Mouse (Mus musculus) macrophage (primary cell): ENCODE data around the gene Fam89b. TPM values are rescaled to one million over a fixed set of nuclear protein-coding genes. Genes with fewer than 3 reads are reported as not detected.

ENCODE experiments used
- H3K27ac ChIP-seq: fragments of 350-480 bp; formaldehyde crosslinking; 2 replicates; pipeline ENCODE4 v1.9.0; 2021
- H3K36me3 ChIP-seq: fragments of 350-480 bp; formaldehyde crosslinking; 2 replicates; pipeline ENCODE4 v1.9.0; 2021; ENCODE audit errors: inconsistent target
- H3K4me3 ChIP-seq: fragments of 350-480 bp; formaldehyde crosslinking; 2 replicates; pipeline ENCODE4 v1.9.0; 2021; ENCODE audit errors: inconsistent target
- H3K79me2 ChIP-seq: fragments of 350-480 bp; formaldehyde crosslinking; 2 replicates; pipeline ENCODE4 v1.9.0; 2021; ENCODE audit errors: inconsistent target
- WGBS: methylation state at CpG from one replicate; pipeline ENCODE4 v1.1.7; 2026; ENCODE audit warnings: inconsistent platforms; ENCODE audit not compliant: missing documents; 5-methylcytosine and 5-hydroxymethylcytosine counted together
- polyA plus RNA-seq: library from polyadenylated mRNA; stranded (reverse); fragments of 250-400 nt; gene quantifications from 3 replicates; pipeline ENCODE4 v1.2.4, GENCODE M21; 2018; ENCODE audit warnings: inconsistent platforms

Fam89b gene
- polyA plus RNA-seq, 1 experiment from 2014 or later: 73.7 TPM

GRCm38 (mm10) chr19:5710581-5710980 lies 18.9 kb downstream of the Fam89b start:
- no peak overlapping the region for H3K4me3 ChIP-seq
- peaks cover 44% of the 10 kb centered on the region for H3K79me2 ChIP-seq
- H3K36me3 ChIP-seq: peaks cover 50% of the 10 kb centered on the region
- H3K27ac ChIP-seq: no peak overlapping the region
- WGBS: 96% methylated on average over 7 of the region's 8 CpGs

GRCm38 (mm10) chr19:5710068-5710467 lies 19.4 kb downstream of the Fam89b start:
- peaks cover 39% of the 10 kb centered on the region for H3K79me2 ChIP-seq

DNA sequence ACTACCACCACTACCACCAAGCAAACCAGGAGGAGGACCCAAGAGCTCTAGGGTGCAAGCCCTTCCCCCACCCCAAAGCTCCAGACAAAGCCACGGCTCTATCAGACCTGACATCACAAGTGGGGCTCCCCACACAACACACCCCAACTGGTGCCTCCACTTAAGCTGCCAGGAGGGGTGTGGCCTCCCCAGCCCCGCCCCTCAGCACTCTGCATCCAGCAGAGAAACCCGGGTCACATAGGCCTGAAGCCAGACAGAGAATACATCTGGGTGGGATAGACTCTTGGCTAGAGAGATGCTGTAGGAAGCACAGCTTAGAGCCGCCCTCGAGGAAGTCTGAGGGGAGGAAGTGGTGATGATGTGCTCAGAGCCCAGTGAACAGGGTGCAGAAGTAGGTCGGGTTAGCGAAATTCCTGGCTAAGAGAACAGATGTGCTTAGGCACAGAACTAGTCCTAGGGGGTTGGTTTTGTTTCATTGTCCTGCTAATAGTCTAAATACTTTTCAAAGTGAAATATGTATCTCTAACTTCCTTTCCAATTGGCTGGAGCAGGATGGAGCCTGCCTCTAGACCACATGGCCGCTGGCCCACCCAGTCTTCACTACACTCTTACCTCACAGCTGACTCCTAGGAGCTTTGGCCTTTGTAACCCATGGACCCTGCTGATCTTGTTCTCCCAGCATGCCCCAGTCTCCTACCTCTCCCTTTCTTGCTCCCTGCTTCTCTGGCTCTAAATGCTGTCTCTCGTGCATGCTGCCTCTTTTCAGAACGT lies 24.5 kb downstream of the Fam89b start:
- Histone ChIP-seq H3K4me3 (no peak overlapping the region), H3K36me3 (peaks cover 63% of the 10 kb centered on the region), H3K79me2 (peaks cover 1% of the 10 kb centered on the region; the same call in 1 of the 2 replicates), H3K27ac (no peak overlapping the region)
- 34% methylated on average over 10 of the region's 10 CpGs for WGBS

More at GRCm38 (mm10) chr19:5710068-5710467, 19.4 kb downstream of the Fam89b start:
- peaks cover 46% of the 10 kb centered on the region for H3K36me3 ChIP-seq
- H3K27ac ChIP-seq: no peak overlapping the region
- 93% methylated on average over 5 of the region's 6 CpGs for WGBS
- no peak overlapping the region for H3K4me3 ChIP-seq

DNA sequence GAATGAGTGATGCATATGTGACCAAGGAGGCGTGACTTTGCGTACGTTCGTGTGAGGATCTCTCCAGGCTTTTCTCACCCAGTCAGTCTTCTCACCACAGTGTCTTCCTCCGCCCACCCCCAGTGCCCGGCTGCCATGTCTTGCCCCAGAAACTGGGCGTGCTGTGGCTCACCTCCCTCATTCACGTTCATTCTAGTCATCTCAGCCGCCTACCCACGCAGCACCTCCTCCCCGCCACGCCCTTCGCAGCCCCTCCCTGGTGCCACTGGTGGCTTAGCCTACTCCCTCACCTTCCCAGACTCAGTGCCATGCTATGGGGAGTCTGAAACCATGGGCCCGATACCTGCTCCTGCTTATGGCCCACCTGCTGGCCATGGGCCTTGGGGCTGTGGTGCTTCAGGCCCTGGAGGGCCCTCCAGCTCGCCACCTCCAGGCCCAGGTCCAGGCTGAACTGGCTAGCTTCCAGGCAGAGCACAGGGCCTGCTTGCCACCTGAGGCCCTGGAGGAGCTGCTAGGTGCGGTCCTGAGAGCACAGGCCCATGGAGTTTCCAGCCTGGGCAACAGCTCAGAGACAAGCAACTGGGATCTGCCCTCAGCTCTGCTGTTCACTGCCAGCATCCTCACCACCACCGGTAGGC lies 25.2 kb downstream of the Fam89b start, which contains the start of gene Kcnk7:
Gene Kcnk7 (plus strand): TSS at position 205 of the 638 bp plus-strand sequence.
- peaks cover 64% of the 10 kb centered on the region for H3K36me3 ChIP-seq
- 82% methylated on average over 16 of the region's 17 CpGs for WGBS
- no peaks in the 10 kb centered on the region for H3K79me2 ChIP-seq
- no peak within 1 kb of the TSS for H3K4me3 ChIP-seq
- H3K27ac ChIP-seq: no peak within 1 kb of the TSS

- H3K27ac ChIP-seq: no peak overlapping the region
- H3K36me3 ChIP-seq: peaks cover 56% of the 10 kb centered on the region
- peaks cover 57% of the 10 kb centered on the region for H3K79me2 ChIP-seq
- 95% methylated on average over 22 of the region's 41 CpGs for WGBS
- no peak overlapping the region for H3K4me3 ChIP-seq
These were observed 33.5 kb downstream of the Fam89b start for GRCm38 (mm10) chr19:5695849-5696462.

GRCm38 (mm10) chr19:5693801-5694200 lies 35.7 kb downstream of the Fam89b start:
- H3K79me2 ChIP-seq: peaks cover 71% of the 10 kb centered on the region
- H3K27ac ChIP-seq: peak overlapping the region; percentile 96; the same call in 1 of the 2 replicates
- H3K4me3 ChIP-seq: no peak overlapping the region
- 86% methylated on average over 6 of the region's 6 CpGs for WGBS
- H3K36me3 ChIP-seq: peaks cover 35% of the 10 kb centered on the region

DNA sequence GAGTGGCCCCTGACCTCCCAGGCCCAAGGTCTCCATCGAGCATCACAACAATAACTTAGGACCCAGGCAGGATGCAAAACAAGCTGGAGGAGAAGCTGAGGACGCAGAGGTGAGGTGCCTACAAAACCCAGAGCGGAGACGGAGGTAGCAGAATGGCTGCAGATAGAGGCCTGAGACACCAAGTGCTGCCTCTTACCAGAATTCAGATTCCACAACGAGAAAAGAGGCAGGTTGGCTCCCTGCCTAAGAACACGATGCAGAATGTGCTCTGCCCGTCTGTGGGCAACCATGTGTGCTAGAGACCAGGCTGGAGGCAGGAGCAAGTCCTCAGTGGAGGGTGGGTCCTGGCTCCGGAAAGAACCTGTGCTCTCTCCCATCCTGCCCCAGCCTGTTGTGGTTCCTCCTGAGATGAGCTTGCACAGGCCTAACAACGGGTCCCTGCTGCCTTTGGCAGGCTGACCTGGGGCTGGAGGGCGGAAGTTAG lies 36.5 kb downstream of the Fam89b start:
- H3K79me2 ChIP-seq: peaks cover 70% of the 10 kb centered on the region
- peaks cover 27% of the 10 kb centered on the region for H3K36me3 ChIP-seq
- WGBS: 25% methylated on average over 10 of the region's 10 CpGs
- H3K27ac ChIP-seq: peak overlapping the region; percentile 96
- peak overlapping the region; percentile 76 for H3K4me3 ChIP-seq

DNA sequence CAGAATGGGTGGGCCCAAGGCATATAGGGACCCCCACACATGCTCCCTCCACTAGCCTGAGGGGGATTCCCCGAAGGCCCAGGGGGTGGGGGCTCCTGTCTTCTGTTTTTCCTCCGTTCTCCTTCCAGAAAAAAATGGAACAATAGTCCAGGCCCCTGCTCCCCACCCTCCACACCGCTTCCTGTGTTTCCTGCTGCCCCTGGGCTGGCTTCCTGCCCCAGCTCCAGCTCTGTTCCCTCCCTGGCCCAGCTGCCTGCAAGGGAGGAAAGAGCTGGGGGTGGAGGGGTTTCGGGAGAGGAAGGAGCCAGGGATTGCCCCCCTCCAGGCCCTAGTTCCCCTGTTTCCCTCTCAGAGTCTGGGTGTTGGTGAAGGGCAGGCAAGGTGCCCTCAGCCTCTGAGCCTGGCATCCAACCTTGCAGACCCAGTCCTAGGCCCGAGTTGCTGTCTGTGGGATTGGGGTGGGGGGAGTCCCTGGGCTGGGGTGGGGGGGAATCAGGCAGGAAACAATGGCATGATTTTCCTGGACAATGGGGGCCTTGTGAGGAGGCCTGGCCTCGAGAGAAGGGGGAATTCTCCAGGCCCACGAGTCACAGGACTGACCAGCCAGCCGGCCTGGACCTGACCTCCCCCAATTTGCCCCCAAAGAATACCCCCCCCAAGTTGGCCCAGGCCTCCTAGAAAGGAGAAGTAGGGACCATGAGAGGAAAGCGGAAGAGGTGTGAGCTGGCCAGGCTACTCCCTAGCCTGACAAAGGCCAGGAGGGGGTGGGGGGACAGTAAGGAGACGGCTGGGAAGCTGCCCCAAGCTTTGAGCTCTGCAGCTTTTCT lies 37.2 kb downstream of the Fam89b start:
- H3K36me3 ChIP-seq: peaks cover 20% of the 10 kb centered on the region; the same call in 1 of the 2 replicates
- peaks cover 69% of the 10 kb centered on the region for H3K79me2 ChIP-seq
- H3K4me3 ChIP-seq: peak overlapping the region; percentile 76
- WGBS: 1% methylated on average over 8 of the region's 10 CpGs
- H3K27ac ChIP-seq: peak overlapping the region; percentile 96

GRCm38 (mm10) chr19:5691601-5692000 lies 37.9 kb downstream of the Fam89b start:
- 39% methylated on average over 5 of the region's 5 CpGs for WGBS
- Histone ChIP-seq H3K27ac (peak overlapping the region; percentile 96), H3K4me3 (peak overlapping the region; percentile 76), H3K79me2 (peaks cover 72% of the 10 kb centered on the region), H3K36me3 (peaks cover 13% of the 10 kb centered on the region; the same call in 1 of the 2 replicates)

GRCm38 (mm10) chr19:5690343-5690735 lies 39.1 kb downstream of the Fam89b start:
- Histone ChIP-seq H3K79me2 (peaks cover 79% of the 10 kb centered on the region), H3K4me3 (peak overlapping the region; percentile 76), H3K36me3 (peaks cover 18% of the 10 kb centered on the region; the same call in 1 of the 2 replicates), H3K27ac (peak overlapping the region; percentile 96)
- WGBS: 14% methylated on average over 15 of the region's 15 CpGs

DNA sequence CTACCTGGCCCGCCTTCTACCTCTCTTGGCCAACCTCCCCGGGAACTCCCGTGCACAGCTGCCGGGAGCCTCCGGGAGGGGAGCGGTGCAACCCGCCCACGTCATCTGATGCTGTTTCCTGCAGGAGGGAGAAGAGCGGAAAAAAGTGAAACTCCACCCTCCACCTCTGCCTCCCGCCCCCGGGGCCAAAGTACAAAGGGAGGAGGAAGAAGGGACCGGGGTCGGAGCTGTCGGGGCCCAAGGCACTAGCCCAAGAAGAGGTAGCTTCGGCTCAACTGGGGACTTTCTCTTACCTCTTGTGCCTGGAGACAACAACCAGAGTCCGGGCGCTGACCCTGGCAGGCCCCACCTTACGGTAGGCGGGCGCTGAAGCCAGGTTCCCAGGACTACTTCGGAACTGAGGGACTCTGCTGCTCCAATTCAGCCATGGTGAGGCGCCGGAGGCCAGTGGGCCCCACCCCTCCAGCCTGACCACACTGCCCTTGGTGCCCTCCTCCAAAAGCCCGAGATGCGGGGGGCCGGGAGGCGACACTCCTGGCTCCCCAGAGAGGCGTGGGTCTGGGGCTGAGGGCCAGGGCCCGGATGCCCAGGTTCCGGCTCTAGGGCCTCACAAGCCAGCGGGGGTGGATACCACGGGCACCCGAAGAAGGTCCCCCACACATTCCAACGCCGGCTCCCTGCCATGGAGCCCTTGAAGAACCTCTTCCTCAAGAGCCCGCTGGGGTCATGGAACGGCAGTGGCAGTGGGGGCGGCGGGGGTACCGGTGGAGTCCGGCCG lies 39.7 kb downstream of the Fam89b start:
- peaks cover 75% of the 10 kb centered on the region for H3K79me2 ChIP-seq
- peak overlapping the region; percentile 96 for H3K27ac ChIP-seq
- H3K4me3 ChIP-seq: peak overlapping the region; percentile 76
- WGBS: 3% methylated on average over 42 of the region's 42 CpGs
- H3K36me3 ChIP-seq: peaks cover 14% of the 10 kb centered on the region; the same call in 1 of the 2 replicates

DNA sequence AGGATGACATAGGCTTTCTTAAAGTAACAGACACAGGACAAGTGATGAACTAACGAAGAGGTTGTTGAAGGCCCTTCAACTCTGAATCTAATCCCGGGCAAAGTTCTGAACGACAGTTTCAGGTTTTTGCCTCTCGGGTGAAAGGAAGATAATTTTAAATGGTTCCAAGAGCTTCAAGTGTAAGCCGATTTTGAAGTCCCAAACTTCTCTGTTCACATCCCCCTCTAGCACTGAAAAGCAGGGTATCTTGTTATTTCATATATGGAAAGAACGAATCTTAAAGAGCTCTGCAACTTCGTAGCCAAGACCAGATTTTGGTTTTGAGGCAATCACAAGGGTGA lies 40.4 kb downstream of the Fam89b start:
- H3K4me3 ChIP-seq: peak overlapping the region; percentile 76
- peak overlapping the region; percentile 96 for H3K27ac ChIP-seq
- 0% methylated on average over 7 of the region's 7 CpGs for WGBS
- H3K36me3 ChIP-seq: peaks cover 18% of the 10 kb centered on the region; the same call in 1 of the 2 replicates
- H3K79me2 ChIP-seq: peaks cover 68% of the 10 kb centered on the region
